Mouse (Mus musculus): ENCODE measurements around the gene Trp53inp2.

GRCm38 (mm10) chr2:155373886-155374285, 7.0 kb upstream of the Trp53inp2 start:
- TF ChIP-seq GATA1 (IDR thresholded peaks at IDR 0.05; ENCODE audit: low read length): no peak
- TF ChIP-seq TAL1 (IDR thresholded peaks at IDR 0.05; ENCODE audit: low read length): no peak
